Mouse (Mus musculus): ENCODE data around the gene Rtl8b. TPM values are rescaled to one million over a fixed set of nuclear protein-coding genes. Genes with fewer than 3 reads are reported as not detected.
A peak's percentile ranks its signal among the peaks of the same experiment; 100 is the strongest.
"Not testable (repeated sequence)": the region's sequence is repeated elsewhere in the genome, so short reads cannot be mapped to it uniquely, and the experiment has no call there.

Rtl8b gene
- polyA plus RNA-seq, 1 experiment: 9.0 TPM

GRCm38 (mm10) chrX:53645885-53646284 lies 24.3 kb downstream of the Rtl8b start:
- H3K36me3 ChIP-seq (ENCODE audit: control insufficient read depth, insufficient read depth, low read length, poor library complexity, severe bottlenecking): no peaks in the 10 kb centered on the region
- no peaks in the 10 kb centered on the region for H3K4me1 ChIP-seq (ENCODE audit: control insufficient read depth, insufficient read depth, low read length)
- H3K9ac ChIP-seq (ENCODE audit: low read depth, poor library complexity, severe bottlenecking): no peak overlapping the region
- TF ChIP-seq CTCF (IDR thresholded peaks at IDR 0.05; ENCODE audit: low read depth, low read length) (no peak), POLR2A (IDR thresholded peaks at IDR 0.05; ENCODE audit: insufficient read depth, low read length) (no peak), EP300 (IDR thresholded peaks at IDR 0.05; ENCODE audit: insufficient read depth, low read depth, low read length) (no peak)
- H3K9me3 ChIP-seq (replicated peaks; ENCODE audit: control insufficient read depth, insufficient read depth, low read length, poor library complexity, severe bottlenecking): no peaks in the 10 kb centered on the region
- H3K27me3 ChIP-seq (ENCODE audit: control insufficient read depth, insufficient read depth, low read length, poor library complexity, severe bottlenecking): no peaks in the 10 kb centered on the region
- H3K4me3 ChIP-seq (ENCODE audit: low read depth, low read length): no peak overlapping the region
- H3K27ac ChIP-seq (ENCODE audit: insufficient read depth, low read length): no peak overlapping the region

- not testable (repeated sequence) for H3K36me3 ChIP-seq (ENCODE audit: control insufficient read depth, insufficient read depth, low read length, poor library complexity, severe bottlenecking); H3K9me3 ChIP-seq (replicated peaks; ENCODE audit: control insufficient read depth, insufficient read depth, low read length, poor library complexity, severe bottlenecking); H3K27me3 ChIP-seq (ENCODE audit: control insufficient read depth, insufficient read depth, low read length, poor library complexity, severe bottlenecking); H3K27ac ChIP-seq (ENCODE audit: insufficient read depth, low read length); H3K9ac ChIP-seq (ENCODE audit: low read depth, poor library complexity, severe bottlenecking); H3K4me1 ChIP-seq (ENCODE audit: control insufficient read depth, insufficient read depth, low read length)
- H3K4me3 ChIP-seq (ENCODE audit: low read depth, low read length): peak within 1 kb of the TSS; percentile 46
Measured at GRCm38 (mm10) chrX:53642980-53643961, 26.9 kb downstream of the Rtl8b start, which contains the start of gene Rtl8a. TSS of gene Rtl8a (minus strand) at chrX:53643682.

GRCm38 (mm10) chrX:53642604-53642979 lies 27.6 kb downstream of the Rtl8b start:
- not testable (repeated sequence) for H3K9ac ChIP-seq (ENCODE audit: low read depth, poor library complexity, severe bottlenecking); H3K27ac ChIP-seq (ENCODE audit: insufficient read depth, low read length); H3K36me3 ChIP-seq (ENCODE audit: control insufficient read depth, insufficient read depth, low read length, poor library complexity, severe bottlenecking); H3K4me1 ChIP-seq (ENCODE audit: control insufficient read depth, insufficient read depth, low read length); H3K9me3 ChIP-seq (replicated peaks; ENCODE audit: control insufficient read depth, insufficient read depth, low read length, poor library complexity, severe bottlenecking); H3K27me3 ChIP-seq (ENCODE audit: control insufficient read depth, insufficient read depth, low read length, poor library complexity, severe bottlenecking); H3K4me3 ChIP-seq (ENCODE audit: low read depth, low read length)

- H3K9ac ChIP-seq (ENCODE audit: low read depth, poor library complexity, severe bottlenecking); H3K36me3 ChIP-seq (ENCODE audit: control insufficient read depth, insufficient read depth, low read length, poor library complexity, severe bottlenecking); H3K27me3 ChIP-seq (ENCODE audit: control insufficient read depth, insufficient read depth, low read length, poor library complexity, severe bottlenecking); H3K27ac ChIP-seq (ENCODE audit: insufficient read depth, low read length); H3K4me3 ChIP-seq (ENCODE audit: low read depth, low read length); H3K9me3 ChIP-seq (replicated peaks; ENCODE audit: control insufficient read depth, insufficient read depth, low read length, poor library complexity, severe bottlenecking); H3K4me1 ChIP-seq (ENCODE audit: control insufficient read depth, insufficient read depth, low read length): not testable (repeated sequence)
Measured at GRCm38 (mm10) chrX:53638107-53638506, 32.1 kb downstream of the Rtl8b start.

Other genes with a start within 250 kb of the Rtl8b start
- gene Etd, start 235.5 kb downstream of the Rtl8b start, polyA plus RNA-seq (2011; ENCODE audit: insufficient read depth, insufficient read length, low read depth, missing spikeins): not detected in 2 replicates
- 6.2 and 7.0 TPM in 2 replicates for gene Rtl8c, start 62.4 kb downstream of the Rtl8b start, polyA plus RNA-seq (2011; ENCODE audit: insufficient read depth, insufficient read length, low read depth, missing spikeins)
- not detected in 2 replicates for gene Gm14597, start 61.4 kb downstream of the Rtl8b start, polyA plus RNA-seq (2011; ENCODE audit: insufficient read depth, insufficient read length, low read depth, missing spikeins)
- gene Rtl8a, start 26.7 kb downstream of the Rtl8b start, polyA plus RNA-seq (2011; ENCODE audit: insufficient read depth, insufficient read length, low read depth, missing spikeins): 12.2 and 17.0 TPM in 2 replicates
- 0.62 TPM in 1 of 2 replicates, not detected in the other for gene 4930502E18Rik, start 54.4 kb upstream of the Rtl8b start, polyA plus RNA-seq (2011; ENCODE audit: insufficient read depth, insufficient read length, low read depth, missing spikeins)
- gene 1700013H16Rik, start 87.4 kb upstream of the Rtl8b start, polyA plus RNA-seq (2011; ENCODE audit: insufficient read depth, insufficient read length, low read depth, missing spikeins): not detected in 2 replicates
- gene Zfp36l3, start 106.0 kb upstream of the Rtl8b start, polyA plus RNA-seq (2011; ENCODE audit: insufficient read depth, insufficient read length, low read depth, missing spikeins): 2.1 and 2.7 TPM in 2 replicates
- not detected in 2 replicates for gene Xlr, start 127.3 kb upstream of the Rtl8b start, polyA plus RNA-seq (2011; ENCODE audit: insufficient read depth, insufficient read length, low read depth, missing spikeins)

Data from ES-Bruce4 (cell line).